Mouse (Mus musculus): ENCODE measurements around the gene Glo1. TPM values are rescaled to one million over a fixed set of nuclear protein-coding genes. Genes with fewer than 3 reads are reported as not detected.

Glo1 gene
- total RNA-seq, 2 experiments from 2014 or later, result 121 to 138 TPM

DNA sequence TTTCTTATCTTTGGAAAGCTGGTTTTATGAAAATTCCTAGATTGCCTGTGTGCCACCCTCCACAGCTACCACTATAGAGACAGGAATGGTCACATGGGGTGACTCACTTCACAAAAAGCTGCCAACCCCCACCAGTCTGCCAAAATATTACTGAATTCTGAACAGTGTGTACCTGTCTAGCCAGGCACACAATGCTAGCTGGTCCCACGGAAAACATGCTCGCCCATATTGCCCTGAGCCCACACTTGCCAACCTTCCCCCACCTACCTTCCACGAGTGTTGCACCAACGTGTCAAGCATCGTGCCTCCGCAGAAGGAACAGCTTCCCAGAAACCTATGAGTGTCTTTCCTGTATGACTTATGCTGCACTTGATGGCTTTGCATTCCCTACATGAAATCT, 45.5 kb downstream of the Glo1 start:
- no peak for DNase-seq (ENCODE audit: low spot score in 2 of 2)

DNA sequence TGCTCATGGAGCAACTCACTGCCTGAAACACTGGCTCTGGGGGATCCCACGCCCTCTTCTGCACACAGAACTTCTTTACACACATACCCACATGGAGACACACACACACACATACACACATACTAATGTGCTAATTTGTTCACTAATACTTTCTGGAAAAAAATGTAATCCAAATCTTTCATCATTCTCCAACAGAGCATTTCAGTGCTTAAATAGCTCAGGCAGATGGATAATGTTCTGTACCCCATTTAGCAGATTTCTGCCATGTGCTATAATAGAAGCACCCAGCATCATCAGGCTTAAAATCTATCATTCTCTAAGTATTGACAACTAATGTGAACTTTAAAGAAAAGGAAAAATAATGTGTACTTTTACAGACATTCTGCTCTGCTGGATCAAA, 45.9 kb downstream of the Glo1 start:
- DNase-seq (ENCODE audit: low spot score in 2 of 2), result no peak

DNA sequence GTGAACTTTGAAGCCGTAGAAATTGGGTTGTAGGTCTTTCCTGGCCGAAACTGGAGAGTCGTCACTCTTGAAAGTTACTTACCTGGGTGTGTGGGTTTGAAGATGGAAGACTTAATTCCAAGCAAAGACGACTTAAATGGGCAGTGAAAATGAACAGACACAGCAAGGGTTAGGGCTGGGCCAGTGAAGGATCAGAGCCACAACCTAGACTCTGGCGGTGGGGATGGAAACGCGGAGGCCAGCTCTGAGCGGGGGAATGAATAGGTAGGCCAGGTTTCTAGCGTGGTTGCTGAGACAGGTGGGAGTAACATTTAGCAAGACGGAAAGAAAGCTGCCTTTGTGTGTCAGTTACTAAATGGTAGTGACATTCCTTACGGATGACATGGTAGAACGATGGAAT, 49.7 kb downstream of the Glo1 start:
- DNase-seq (ENCODE audit: low spot score in 2 of 2), result no peak

DNA sequence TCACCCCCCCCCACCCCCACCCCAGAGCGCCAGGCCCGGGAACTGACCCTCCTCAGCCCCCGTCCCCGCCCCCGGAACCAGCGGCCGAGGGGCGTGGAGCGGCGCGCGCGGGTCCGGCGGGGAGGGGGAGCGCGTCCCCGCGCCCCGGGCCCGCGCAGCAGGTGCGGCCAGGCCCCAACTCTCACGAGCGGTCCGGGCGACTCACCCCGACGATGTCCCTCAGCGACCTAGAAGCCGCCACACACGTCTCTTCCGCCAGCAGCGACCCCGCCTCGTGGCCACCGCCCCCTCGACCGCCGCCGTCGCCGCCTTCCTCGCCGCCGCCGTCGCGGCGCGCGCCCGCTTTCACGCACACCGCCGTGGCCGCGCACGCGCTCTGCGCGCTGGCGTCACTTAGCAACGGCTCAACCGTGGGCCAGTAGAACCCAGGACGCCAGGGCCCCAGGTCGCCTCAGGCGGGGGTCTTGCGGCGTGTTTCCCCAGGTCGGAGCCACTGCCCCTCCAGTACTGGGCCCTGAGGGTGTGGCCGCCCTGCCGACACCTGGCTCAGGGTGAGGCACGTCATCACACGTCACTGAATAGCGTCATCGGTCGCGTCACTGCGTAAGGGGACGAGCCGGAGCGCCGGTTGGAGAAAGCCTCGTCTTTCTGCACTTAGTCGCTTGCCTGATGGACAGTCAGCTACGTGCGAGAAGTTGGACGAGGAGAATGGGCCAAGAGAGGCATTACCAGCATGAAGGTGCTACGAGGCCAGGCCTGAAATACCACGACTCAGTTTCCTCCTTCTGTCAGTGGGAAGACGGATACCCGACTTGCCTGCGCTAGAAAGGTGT, 50.5 kb downstream of the Glo1 start, which contains the start of gene Btbd9:
Btbd9 (minus strand) TSS at position 548 of the 833 bp plus-strand sequence.
- DNase-seq (ENCODE audit: low spot score in 2 of 2), result peak; percentile 87 to 94

DNA sequence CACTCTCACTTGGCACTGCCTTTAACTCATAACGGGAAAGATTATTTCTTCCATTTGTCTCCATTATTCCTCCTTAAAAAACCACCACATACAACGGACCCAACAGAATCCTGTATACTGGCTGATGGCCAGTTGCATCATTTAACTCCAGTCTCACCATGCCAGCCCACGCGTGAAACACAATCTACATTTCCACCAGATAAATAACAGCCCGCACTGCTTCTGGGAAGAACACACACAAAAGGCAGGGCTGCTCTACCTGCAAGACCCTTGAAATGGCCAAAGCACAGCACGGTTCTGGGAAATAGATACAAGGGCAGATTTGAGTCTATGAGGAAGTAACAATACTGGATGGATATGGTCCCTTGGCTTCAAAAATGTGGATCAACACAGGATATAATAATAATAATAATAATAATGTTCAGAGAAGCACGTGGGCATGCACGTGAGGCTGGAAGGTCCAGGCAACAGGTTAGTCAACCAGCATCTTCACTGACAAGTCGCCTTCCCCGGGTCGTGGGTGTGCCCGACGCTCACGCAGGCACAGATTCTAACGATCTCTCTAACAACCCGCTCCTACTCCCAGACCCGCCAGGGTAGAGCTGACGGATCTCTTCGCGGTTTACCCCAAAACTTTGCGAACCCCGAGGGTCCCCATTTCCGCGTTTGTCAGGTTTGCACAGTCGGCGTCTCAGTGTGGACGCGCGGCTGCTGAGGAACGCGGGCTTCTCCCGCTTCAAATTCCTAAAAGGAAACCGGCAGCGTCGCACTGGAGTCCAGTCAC, 51.4 kb downstream of the Glo1 start:
- peak in 1 of 2 experiments; percentile 24 for DNase-seq (ENCODE audit: low spot score in 2 of 2)

DNA sequence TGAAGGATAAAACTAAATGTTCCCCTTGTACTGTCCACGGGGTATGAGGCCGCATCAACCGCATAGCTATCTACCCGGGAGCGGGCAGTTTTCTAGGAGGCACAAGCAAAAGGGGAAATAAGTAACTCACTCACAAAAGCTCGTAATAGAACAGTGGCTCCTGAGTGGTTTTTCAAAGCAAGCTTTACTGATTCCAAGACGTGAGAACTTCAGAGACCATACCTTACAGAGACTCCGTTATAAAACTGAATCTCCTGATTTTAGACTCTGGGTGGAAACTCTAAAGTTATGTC, 51.9 kb downstream of the Glo1 start:
- no peak for DNase-seq (ENCODE audit: low spot score in 2 of 2)

DNA sequence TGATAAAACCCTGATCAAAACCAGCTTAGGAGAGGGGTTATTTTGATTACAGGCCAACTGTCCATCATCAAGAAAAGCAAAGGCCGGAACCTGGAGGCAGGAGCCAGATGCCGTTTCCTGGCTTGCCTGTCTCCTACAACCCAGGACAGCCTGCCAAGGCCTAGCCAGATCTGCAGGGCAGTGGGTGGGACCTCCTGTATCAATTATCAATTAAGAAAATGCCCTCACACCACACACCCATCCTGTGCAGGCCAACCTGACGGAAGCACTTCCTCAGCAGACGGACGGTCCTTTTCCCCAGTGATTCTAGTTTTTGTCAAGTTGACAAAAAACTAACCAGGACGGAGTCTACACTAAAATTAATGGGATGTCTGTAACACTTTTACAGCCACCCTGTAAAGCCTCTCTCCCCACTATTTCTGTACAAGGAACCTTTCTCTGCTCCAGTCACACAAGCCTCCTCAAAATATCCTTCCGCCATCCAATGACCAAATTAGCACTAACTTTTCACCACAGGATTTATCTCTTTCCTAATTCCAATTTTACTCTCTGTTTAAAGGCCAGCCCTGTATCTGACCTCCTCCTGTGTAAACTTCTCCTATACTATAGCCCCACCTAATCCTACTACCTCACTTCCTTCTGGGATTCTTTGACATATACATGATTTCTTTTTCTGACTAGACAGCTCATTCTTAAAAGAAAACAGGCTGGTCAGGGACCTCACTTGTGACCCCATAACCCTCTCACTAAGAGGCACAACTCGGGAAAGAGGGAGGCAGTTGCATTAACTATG, 52.5 kb downstream of the Glo1 start:
- no peak for DNase-seq (ENCODE audit: low spot score in 2 of 2)

DNA sequence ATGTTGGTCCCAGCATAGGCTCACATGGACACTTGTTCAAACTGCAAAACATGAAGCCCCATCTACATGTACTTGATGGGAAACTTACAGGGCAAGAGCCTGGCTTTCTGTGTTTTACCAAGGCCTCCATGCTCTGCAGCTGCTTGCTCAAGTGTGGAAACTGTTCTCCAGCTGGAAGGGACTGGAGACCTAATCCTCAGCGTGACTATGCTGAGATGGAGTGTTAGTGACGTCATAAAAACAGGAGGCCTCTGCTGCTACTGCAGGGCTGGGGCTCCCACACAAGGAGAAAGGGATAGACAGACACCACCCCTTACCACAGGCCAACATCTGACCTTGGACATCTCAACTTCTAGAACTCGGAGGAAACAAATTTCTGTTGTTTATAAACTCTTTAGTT, 55.7 kb downstream of the Glo1 start:
- no peak for DNase-seq (ENCODE audit: low spot score in 2 of 2)

DNA sequence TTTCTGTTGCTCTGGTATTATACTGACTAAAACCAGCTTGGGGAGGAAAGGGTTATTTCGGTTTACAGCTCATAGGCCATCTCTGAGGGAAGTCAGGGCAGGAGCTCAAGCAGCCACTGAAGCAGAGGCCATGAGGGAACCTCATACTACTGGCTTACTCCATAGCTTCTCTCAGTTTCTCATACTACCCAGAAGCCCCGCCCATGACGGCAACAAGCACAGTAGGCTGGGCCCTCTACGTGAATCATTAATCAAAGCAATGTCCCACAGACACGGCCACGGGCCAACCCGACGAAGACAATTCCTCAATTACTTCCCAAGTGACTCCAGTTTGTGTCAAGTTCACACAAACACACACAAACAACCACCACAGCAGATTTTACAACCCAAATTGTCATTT, 56.5 kb downstream of the Glo1 start:
- DNase-seq (ENCODE audit: low spot score in 2 of 2), result no peak

DNA sequence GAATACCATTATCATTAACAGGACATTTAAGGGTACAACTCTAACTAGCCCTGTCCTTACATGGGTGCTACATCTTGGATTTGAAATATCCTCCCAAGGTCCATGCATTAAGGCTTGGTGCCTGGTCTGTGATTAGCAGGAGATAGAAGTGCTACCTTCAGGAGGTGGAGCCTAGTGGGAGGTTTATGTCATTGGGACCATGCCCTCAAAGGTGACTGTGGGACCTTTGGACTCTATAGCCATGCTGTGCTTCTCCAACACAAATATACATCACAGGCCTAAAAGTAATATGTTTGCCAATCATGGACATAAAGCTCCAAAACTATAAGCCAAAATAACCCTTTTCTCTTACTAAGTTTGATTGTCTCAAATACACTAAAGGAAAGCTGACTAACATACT, 58.2 kb downstream of the Glo1 start:
- no peak for DNase-seq (ENCODE audit: low spot score in 2 of 2)

DNA sequence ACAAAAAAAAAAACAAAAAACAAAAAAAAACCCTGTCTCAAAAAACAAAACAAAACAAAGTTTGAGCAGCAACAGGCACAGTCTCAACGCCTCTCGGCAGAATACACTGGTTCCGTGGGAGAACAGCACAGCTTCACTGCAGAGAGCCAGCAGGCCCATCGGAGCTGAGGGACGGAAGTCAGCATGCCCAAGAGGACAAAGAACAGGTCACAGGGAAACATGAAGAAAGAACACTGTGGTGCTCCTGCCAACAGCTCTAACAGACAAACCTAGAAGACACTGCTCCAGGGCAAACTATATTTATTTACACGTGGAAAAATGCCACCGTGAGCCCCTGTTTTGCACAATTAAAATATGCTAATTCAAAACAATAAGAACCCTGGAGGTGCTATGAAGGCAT, 61.7 kb downstream of the Glo1 start:
- no peak for DNase-seq (ENCODE audit: low spot score in 2 of 2)

DNA sequence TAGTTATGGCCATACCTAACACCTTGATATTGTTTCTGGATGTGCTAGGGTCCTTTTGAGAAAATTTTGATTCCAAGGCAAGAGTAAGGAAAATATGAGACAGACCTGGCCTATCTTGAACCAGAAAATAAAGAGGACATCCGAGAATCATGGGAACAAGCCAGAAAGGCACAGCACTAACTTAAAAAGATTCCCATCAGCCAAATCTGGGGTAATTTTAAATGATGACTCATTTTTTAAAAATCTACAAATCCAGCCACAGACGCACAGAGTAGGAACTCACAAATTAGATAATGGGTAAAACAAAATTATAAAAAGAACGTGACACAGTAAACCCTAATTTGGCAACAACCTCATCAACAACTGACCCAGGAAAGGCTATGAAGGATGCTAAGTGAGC, 62.3 kb downstream of the Glo1 start:
- no peak for DNase-seq (ENCODE audit: low spot score in 2 of 2)

DNA sequence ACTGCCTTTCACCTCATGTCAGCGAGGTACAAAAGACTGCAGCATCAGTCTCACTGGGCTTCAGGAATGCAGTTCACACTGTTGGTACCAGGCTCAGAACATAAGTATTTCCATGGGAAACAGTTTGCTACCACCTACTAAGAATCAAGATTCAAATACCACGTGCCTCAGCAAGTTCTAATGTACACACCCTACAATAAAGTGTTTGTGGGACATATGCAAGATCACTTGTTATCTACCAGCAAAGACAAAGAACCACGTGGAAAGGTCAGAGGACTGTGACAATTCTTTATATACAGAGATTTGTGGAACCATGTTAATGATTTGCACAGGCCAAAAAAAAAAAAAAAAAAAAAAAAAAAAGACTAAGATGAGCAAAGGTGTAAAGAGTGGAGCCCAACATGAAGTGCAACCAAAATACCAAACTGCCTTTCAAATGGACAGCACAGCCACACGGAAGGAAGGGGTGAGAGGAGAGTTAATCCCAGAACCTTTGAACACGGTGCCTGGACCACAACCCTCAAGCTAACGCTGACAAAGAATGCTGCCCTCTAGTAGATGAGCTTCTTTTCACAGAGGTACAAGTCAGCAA, 63.1 kb downstream of the Glo1 start:
- DNase-seq (ENCODE audit: low spot score in 2 of 2), result no peak

DNA sequence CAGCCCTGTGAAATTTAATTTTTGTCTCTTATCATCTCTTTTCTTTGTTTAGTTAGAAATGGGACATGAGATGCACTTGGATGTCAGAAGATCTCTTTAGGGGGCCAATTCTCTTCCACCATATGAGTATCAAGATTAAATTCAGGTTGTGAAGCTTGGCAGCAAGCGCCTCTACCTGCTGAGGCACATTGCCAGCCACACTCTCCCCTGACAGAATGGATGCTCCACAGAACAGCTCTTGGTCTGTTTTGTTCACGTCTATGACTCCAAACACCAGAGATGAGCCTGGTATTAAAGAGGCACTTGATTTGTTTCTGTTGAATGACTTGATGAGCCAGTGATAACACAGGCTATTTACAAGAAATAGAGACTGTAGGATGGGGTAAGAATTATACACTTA, 63.9 kb downstream of the Glo1 start:
- no peak for DNase-seq (ENCODE audit: low spot score in 2 of 2)

DNA sequence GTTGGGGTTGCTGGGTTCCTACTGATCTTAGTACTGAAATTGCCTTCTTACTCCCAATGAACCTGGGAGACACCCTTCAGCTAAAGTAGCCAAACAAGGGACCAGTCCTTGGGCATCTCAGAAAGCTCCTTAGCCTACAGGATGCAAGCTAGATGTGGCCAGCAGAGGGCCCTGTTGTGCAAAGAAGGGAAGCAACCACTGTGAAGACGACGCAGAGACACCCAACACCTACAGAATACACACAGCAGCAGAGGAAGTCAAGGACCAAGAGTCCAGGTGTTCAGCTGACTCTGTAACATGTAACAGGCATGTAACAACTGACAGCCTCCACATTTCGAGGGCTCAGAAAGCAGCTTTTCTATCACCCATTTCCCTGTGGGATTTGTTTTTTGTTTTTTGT, 67.1 kb downstream of the Glo1 start:
- DNase-seq (ENCODE audit: low spot score in 2 of 2), result peak; percentile 46 to 52

DNA sequence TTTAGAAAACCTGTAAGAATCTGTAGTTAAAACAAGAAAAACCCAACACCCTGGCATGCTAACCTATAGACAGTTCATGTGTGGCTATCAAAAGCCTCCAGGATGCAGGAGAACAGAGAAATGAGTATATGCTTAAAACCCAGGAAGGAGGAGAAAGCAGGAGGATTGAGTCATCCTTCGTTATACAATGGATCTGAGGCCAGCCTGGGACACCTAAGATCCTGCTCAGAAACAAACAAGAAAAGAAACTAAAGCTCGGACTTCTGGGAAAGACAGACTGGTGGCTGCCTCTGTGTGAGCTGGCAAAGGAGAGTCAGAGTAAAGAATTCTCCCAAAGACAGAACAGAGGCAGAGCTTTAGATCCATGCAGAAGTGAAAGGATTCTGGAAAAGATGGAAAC, 68.0 kb downstream of the Glo1 start:
- no peak for DNase-seq (ENCODE audit: low spot score in 2 of 2)

DNA sequence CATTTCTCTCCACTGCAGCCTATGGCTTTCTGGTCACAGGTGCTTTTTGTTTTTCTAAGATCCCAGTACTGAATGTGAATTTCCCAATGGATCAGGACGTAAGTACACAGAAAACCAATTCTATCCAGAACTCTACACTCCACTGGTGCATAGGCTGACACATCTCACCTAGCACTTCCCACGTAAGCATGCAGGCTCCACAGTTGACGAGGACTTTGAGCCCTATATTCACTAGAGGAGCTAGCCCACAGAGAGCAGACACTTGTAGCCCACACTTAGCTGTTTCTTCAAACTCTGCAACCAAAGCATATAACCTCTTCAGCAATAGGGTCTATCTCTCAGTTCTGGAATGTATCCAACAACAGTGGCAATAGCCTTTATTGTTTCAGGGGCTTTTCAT, 70.2 kb downstream of the Glo1 start:
- no peak for DNase-seq (ENCODE audit: low spot score in 2 of 2)

DNA sequence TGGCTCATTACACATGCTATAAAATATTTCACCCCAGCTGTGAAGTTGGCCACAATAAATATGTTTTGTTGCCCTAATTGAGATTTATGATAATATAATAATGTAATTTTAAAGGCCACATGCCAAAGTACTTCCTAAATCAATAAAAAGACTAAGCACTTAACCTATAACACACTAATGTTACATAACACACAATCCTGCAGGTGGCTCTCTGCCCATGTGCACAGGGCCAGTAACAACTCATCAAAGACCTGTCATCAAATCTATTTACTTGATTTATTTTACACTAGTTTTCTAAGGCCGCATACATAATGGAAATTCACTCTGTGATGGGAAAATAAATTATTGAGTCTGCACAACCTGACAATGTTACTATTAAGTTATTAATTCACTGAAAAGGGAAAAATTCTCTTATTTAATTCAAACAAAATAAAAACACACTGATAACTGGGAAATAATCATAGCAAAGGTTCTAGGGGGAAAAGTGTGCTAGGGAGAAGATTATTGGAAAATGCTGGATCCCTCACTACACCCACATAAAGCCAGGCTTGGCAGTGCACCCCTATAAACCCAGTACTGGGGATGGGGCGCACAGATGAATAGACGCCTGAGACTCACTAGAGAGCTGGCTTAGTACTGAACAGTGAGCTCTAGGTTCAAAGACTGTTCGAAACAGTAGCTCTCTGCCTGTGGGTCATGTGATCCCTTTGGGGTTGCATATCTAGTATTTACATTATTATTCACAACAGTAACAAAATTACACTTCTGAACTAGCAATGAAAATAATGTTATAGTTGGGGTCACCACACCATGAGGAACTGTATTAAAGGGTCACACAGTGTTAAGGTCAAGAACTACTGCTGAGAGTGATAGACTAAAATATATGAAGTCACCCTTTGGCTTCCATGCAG, 73.4 kb downstream of the Glo1 start:
- no peak for DNase-seq (ENCODE audit: low spot score in 2 of 2)

DNA sequence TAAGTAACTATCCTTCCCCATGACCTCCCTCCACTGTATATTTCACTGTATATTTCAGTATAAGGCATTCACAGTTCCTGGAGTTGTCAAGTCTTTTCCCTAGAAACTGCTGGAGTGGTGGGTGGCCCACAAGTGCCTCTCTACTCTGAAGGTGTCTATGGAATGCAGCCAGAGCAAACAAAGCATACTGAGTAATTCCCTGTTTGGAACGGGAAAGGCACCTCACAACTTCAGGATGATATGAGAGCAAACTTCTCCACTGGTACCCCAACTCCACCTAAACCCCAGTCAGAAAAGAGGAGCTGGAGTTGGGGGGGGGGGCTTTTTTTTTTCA, 75.9 kb downstream of the Glo1 start:
- no peak for DNase-seq (ENCODE audit: low spot score in 2 of 2)

DNA sequence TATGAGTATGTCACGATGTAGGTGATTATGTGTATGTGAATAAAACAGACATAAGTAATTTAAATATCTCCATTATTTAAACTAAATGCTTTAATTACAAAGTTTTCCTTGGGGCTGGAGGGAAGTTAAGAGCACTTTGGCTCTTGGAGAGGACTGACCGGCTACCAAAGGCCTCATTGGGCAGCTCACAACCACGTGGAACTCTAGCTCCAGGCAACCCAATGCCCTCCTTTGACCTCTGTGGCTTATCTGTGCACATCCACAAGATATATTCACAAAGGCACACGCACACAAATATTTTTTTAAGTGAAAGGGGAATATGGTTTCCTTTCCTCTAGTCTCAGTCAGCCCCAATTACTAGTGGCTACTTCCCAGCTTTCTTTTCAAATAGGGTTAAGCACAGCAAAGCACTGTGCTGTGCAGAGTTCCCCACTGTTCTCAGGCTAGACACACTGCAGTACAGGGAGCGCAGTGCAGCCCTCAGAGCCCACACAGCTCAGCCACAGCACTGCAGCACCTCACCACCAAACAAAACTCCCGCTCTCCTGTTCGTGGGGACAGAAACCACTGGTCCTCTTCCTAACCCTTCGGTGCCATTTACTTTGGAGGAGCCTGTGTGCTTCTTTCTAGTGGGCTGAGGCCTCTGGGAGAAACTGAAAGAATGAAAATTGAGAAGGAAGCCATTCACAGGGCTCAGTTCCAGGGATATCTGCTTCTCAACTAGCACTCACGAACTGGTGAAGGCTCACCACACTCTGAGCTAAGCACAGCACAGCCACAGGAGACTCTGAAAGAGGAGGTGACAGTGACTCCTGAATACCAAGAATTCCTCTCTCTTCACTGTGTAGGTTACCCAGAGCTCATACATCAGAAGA, 76.5 kb downstream of the Glo1 start:
- no peak for DNase-seq (ENCODE audit: low spot score in 2 of 2)
